Mouse (Mus musculus): ENCODE data around the gene Bzw2.

- TF ChIP-seq POLR2A (IDR thresholded peaks at IDR 0.05; ENCODE audit: borderline replicate concordance, extremely low read depth, insufficient read depth, insufficient read length, poor library complexity, severe bottlenecking): no peak
- no peak for TF ChIP-seq CTCF (IDR thresholded peaks at IDR 0.05; ENCODE audit: borderline replicate concordance, extremely low read depth, insufficient read depth, insufficient read length)
Observed at GRCm38 (mm10) chr12:36157638-36158308, at the start of gene Bzw2.
